Mouse (Mus musculus): ENCODE results near the gene Asna1.
A peak's percentile ranks its signal among the peaks of the same experiment; 100 is the strongest.

Asna1 gene

DNA sequence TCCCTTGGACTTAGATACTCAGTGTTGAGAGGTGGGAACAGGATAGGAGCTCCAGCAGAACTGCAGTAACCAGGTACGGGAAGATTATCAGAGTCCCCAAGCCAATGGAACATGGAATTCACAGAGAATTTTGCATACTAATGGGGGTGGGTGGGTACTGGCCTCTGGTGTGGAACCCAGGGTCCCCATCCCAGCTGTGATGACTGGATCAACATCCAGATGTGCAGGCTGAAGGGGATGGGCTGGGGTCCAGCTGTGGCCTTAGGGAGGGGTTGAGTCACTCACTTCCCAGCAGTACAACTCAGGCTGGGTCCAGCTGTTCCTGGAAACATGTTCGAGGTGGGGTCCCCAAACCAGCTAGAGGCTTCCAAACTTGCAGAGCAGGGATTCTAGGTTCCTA lies 37.2 kb downstream of the Asna1 start:
- no peak for DNase-seq

DNA sequence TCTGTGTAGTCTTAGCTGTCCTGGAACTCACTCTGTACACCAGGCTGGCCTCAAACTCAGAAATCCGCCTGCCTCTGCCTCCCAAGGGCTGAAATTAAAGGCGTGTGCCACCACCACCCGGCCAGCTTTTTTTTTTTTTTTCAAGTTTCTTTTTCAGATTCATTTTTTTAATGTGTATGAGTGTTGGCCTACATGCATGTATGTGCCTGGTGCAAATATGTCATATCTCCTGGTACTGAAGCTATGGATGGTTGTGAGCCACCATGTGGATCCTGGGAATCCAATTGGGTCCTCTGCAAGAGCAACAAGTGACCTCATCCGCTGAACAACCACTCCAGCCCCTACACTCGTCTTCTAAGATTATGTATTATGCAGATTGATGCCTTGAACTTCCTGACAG lies 37.7 kb downstream of the Asna1 start:
- no peak for DNase-seq

- no peak for DNase-seq
These were observed 38.6 kb downstream of the Asna1 start for GRCm38 (mm10) chr8:84986379-84986945.

DNA sequence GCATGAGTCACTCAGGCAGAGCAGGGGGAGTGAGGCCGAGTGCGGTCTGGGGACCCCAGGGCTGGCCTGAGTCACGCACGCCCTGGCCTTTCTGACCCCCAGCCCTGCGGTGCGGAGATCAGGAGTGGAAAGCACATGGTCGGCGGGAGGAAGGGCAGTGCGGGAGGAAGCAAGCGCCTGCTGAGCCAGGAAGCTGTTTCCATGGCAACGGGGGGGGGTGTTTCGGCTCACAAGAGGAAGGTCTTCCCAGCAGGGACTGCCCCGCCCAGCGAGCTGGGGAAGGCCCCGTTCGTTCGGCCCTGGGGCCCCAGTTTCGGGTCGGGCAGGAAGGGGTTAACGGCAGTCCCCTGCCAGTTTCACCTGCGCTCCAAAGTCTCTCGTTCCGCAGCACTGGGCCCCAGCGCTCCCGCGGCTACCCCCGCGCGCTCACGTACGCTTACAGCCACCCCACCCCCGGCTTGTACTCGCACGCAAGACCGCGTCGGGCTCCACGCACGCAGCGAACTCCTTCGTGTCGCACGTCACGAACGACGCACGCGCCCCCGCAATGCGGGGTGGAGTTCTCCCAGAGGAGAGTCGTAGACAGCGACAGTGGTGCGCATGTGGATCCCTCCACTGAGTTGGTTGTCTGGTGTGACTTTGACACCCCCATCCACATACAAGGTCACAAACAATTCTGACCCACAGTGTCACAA lies 39.2 kb downstream of the Asna1 start:
- peak; percentile 94 for DNase-seq

DNA sequence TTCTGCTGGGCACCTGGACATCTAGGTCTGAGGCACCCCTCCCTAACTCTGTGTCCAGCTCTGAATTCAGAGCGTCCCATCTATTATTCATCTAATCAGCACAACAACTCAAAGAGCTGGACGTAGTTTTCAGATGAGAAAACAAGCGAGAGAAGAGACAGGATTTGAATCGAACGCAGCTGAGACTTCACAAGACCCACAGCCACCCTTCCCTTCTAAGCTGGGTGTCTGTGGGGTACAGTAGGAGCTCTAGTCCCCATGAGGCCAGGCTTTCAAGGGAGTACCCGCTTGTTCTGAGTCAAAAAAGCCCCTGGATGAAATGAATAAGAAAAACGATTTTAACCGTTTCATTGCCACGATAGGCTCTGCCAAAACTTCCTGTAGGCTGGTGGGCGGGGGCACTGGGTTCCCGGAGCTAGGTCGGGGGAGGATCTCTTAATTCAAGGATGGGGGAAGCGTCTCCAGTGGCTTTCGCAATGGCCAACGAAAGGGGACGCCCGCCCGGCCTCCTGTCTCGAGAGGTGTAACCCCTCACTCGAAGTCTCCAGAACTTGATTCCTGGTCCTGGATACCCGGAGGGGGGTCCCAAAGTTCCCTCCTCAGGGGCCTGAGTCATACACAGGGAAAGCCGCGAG lies 39.9 kb downstream of the Asna1 start:
- DNase-seq: peak; percentile 54

DNA sequence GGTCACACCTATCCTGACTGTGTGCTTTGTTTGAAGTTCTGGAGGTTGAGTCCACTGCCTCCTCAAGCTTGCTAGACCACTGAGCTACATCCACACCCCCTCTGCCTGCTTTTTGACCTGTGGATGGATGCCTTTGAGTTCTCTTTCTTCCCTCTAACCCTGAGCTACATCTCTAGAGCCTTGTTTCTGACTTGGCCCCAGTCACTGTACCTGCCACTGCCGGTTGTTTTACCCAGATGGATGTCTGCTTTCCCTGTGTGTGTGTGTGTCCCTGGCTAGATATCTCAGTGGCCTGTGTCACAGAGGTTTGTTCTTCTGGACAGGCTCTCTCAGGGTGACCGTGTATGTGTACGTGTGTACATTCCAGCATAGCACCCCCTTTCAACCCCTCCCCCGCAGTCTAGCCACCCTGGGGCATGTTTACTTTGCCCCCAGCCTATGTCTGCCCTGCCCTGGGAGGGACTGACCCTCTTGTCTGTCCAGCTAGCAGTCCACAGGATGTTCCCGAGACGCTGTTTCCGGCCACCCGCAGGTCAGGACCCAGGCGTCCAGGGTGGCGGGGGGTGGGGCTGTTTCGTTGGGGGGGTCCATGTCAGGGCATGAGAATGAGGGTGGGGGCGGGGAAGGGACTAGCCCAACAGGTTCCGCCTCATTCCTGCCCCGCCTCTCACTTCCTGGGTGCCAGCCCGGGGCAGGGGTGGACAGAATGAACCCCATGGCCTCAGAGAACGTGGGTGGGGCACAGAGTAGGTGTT lies 40.6 kb downstream of the Asna1 start:
- peak; percentile 34 for DNase-seq

DNA sequence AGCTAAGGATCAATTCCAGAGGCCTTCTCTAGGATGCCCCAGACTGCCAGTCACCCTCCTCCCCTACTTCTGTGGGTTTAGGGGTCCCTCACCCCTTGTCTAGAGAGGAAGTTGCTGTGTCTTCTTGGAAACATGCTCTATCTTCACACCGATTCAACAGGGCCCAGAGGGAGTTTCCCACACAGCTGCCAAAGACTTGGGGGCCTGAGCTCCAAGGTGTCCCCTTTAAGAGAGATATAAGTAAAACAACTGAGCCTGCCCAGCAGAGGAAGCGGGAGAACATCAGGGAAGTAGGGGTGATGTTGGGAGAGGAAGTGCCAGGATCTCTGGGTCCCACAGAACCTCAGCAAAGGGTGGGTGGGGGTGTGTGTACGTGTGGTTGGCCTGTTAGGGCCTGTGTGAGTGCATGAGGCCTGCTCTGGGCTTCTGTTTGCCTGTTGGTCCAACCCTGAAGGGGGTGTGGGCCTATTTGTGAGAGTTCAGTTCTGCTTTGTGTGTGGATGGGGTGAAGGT lies 42.5 kb downstream of the Asna1 start:
- no peak for DNase-seq

DNA sequence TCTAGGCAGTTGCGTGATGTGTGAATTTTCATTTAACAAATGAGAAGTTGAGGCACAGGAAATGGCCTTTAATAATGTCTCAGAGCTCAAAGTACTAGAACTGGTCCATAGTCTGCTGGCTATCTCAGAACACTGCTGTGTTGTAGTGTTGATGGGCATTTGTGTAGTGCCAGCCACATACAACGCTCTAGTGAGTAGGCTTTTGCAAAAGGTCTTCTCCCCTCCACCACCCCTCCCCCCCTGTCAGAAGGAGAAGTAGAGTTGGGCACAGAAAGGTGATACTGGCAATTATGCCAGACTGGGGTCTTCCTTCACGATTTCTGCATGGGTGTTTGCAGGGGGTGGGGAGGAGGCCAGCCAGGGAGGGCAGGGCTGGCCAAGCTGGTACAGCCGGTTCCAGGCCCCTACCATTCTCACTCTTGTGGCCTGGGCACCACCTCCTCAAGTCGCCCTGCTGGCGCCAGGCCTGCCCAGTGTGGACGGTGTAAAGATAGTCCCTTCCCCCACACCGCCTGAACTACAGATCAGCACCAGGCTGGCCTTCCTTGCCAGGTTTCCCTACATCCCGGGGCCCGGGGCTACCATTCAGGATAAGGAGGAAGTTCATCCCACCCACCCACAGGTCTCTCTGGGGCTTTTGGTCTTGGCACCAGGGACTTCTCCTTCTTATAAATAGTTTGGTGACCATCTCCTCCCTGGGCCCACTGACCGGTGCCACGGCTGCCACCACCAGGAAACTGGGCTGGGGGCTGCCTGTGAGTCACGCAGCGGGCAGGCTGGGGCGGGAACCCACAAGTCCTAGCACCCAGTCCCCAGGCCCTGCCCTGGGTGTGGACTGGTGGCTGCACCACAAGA lies 43.2 kb downstream of the Asna1 start:
- DNase-seq: no peak

GRCm38 (mm10) chr8:84980622-84981358 lies 44.3 kb downstream of the Asna1 start:
- DNase-seq: peak; percentile 22

GRCm38 (mm10) chr8:84979599-84980421 lies 45.3 kb downstream of the Asna1 start:
- peak; percentile 82 for DNase-seq

- DNase-seq: peak; percentile 96
These were observed 46.7 kb downstream of the Asna1 start, which contains the start of gene Junb for GRCm38 (mm10) chr8:84978248-84978940. Junb (minus strand) TSS chr8:84978718.

DNA sequence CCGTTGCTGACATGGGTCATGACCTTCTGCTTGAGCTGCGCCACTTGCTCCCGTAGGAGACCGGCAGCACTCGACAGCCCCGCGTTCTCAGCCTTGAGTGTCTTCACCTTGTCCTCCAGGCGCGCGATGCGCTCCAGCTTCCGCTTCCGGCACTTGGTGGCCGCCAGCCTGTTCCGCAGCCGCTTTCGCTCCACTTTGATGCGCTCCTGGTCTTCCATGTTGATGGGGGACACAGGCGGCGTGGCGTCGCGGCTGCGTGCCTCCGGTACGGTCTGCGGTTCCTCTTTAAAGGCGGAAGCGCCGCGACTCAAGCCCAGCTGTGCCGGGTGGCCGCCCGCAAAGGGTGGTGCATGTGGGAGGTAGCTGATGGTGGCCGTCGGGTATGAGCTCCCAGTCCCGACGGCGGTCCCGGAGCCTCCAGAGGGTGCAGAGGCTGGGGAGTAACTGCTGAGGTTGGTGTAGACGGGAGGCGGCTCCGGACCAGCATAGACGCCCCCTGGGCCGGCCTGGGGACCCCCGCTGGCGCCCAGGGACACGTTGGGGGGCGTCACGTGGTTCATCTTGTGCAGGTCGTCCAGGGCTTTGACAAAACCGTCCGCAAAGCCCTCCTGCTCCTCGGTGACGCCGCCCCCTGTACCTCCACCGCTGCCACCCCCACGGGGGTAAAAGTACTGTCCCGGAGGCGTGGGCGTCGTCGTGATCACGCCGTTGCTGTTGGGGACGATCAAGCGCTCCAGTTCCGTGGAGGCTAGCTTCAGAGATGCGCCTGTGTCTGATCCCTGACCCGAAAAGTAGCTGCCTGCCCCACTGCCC lies 47.4 kb downstream of the Asna1 start:
- DNase-seq: peak; percentile 86

- peak; percentile 43 for DNase-seq
These were observed 48.2 kb downstream of the Asna1 start for GRCm38 (mm10) chr8:84976763-84977434.

DNA sequence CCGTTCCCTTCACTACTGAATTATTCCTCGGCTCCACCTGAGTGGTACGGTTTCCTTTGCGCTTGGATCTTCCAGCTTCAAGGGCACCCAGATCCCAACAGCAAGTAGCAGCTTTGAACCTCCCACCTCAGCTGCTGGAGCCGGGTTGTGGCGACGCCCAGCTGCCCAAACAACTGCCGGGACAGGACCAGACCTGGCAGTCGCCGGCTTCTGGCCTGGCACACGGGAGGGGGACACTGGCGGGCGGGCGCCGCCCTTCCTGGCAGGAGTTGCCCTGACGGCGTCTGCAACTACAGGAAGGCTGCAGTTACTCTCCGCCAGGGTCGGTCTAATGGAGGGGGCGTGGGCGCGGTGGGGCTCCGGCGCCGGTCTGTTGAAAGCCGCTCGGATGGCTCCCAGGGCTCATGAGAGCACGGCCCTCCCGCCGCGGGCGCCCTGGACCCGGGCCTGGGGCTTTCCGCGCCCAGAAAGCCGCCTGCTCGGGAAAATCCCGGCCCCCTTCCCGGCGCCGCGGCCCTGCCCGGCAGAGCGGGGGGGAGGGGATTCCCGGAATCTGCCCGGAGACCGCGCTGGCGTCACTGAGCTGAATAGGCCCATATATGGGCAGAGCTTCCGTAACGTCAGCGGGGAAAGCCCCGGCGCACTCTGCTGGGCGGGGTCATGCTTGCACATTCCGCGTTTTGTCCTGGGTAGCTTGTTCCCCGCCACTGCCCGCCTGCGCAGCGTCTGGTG lies 48.9 kb downstream of the Asna1 start:
- peak; percentile 95 for DNase-seq

DNA sequence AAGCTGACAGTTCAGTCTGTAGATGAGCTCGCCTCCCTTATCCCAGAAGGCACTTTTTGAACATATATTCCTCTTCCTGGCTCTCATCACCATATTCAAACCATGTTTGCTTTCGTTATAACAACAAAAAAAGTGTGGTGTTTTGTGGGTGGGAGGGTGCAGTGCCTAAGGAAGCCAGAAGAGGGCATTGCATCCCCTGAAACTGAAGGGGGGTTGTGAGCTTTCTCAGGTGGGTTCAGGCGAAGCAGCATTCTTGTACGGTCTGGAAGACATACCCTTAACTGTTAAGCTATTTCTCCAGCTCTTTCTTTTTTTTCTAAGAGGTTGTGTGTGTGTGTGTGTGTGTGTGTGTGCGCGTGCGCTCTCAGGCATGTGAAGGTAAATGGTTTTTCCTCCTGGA lies 49.6 kb downstream of the Asna1 start:
- peak; percentile 87 for DNase-seq

- DNase-seq: no peak
These were observed 50.4 kb downstream of the Asna1 start for GRCm38 (mm10) chr8:84974543-84975142.

- peak; percentile 59 for DNase-seq
These were observed 51.1 kb downstream of the Asna1 start for GRCm38 (mm10) chr8:84973803-84974542.
